Mouse (Mus musculus): ENCODE measurements at regions not wholly inside any gene's neighbourhood (a gene's known extent, or its start where the extent isn't known, plus 50 kb on each side); places are given as distances from the start of the nearest gene placed in this dataset.

GRCm38 (mm10) chr9:66659781-66660445 is 53.6 kb upstream of the Car12 start:
- TF ChIP-seq CTCF (IDR thresholded peaks at IDR 0.05; ENCODE audit: borderline replicate concordance, extremely low read depth, insufficient read depth, insufficient read length) (no peak), POLR2A (IDR thresholded peaks at IDR 0.05; ENCODE audit: borderline replicate concordance, extremely low read depth, insufficient read depth, insufficient read length, poor library complexity, severe bottlenecking) (no peak)
